In the genomic region with DNA sequence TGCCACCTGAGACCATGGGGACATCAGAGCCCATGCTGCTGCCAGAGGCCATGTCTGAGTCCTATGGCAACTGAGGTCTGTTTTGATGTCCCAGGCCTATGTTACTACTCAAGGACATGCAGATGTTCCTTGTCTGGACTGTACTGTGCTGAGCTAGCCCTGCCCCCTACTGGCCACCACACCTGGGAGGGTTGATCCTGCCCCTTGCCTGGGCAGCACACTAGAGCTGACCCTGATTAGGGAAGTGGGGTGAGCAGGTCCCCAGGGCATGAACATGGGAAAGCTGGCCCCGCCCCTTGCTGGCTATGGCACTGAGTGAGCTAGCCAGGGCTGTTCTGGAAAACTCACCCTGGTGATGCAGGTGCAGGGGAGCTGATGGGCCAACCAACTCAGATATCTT, we compare ENCODE assay signal across 10 mouse cellular contexts.
DNase-seq lines count a peak whose midpoint lies in the region; ATAC-seq and TF ChIP-seq lines count a peak whose summit lies in the region.
"Had no signal": no experiment of that assay in that cellular context is flagged by ENCODE, and none has a peak within 500 bp of the region (broad histone marks: within the 10 kb centered on the region; RNA-seq: fewer than 3 reads in every experiment).

No protein-coding gene starts in this region.

- TF ChIP-seq CTCF in intestine, postnatal 0 days (IDR thresholded peaks at IDR 0.05; ENCODE audit: low read depth), result no peak

- no peak overlapping the region for H3K27ac ChIP-seq in intestine, embryonic 15.5 days
- H3K27ac ChIP-seq in intestine, postnatal 0 days (ENCODE audit: low read depth, low read length), result no peak overlapping the region
- H3K27ac ChIP-seq in limb, embryonic 12.5 days, result no peak overlapping the region

- H3K9me3 ChIP-seq in intestine, embryonic 15.5 days, result no peaks in the 10 kb centered on the region
- H3K9me3 ChIP-seq in intestine, postnatal 0 days (ENCODE audit: control insufficient read depth), result no peaks in the 10 kb centered on the region
- no peaks in the 10 kb centered on the region for H3K9me3 ChIP-seq in limb, embryonic 12.5 days

- no peaks in the 10 kb centered on the region for H3K36me3 ChIP-seq in intestine, embryonic 15.5 days
- H3K36me3 ChIP-seq in intestine, postnatal 0 days (ENCODE audit: control insufficient read depth, insufficient read depth), result no peaks in the 10 kb centered on the region
- no peaks in the 10 kb centered on the region for H3K36me3 ChIP-seq in limb, embryonic 12.5 days

- intact Hi-C loops in left cerebral cortex, postnatal 36 days (cut with DNase I), result no loop called here

- no peak overlapping the region for H3K9ac ChIP-seq in intestine, embryonic 15.5 days
- H3K9ac ChIP-seq in intestine, postnatal 0 days (ENCODE audit: low read depth, low read length), result no peak overlapping the region
- H3K9ac ChIP-seq in limb, embryonic 12.5 days (replicated peaks), result no peak overlapping the region

- peak; percentile 1 for DNase-seq in 3134 (ENCODE audit: extremely low read depth, insufficient read length, low spot score)
- DNase-seq in adrenal gland, postnatal 36 days, result peak; percentile 1 to 23
- no peak for DNase-seq in T-cell, adult 2 months (ENCODE audit: low spot score)
- DNase-seq in heart, adult 9 months (ENCODE audit: low spot score in 2 of 2), result no peak
- no peak for DNase-seq in left cerebral cortex, postnatal 36 days (ENCODE audit: low spot score in 2 of 2)
- DNase-seq: heart, adult 18-20 months; right cerebral cortex, postnatal 14 days had no signal

- WGBS in intestine, embryonic 15.5 days, result 92% methylated on average over 1 of the region's 1 CpGs
- WGBS in intestine, postnatal 0 days, result 83% methylated on average over 1 of the region's 1 CpGs
- 70% methylated on average over 1 of the region's 1 CpGs for WGBS in limb, embryonic 12.5 days

- H3K4me3 ChIP-seq in intestine, embryonic 15.5 days (replicated peaks), result no peak overlapping the region
- H3K4me3 ChIP-seq in intestine, postnatal 0 days (ENCODE audit: low read depth, low read length), result no peak overlapping the region
- no peak overlapping the region for H3K4me3 ChIP-seq in limb, embryonic 12.5 days (replicated peaks)

- H3K4me2 ChIP-seq in intestine, embryonic 15.5 days (replicated peaks), result no peak overlapping the region
- H3K4me2 ChIP-seq in intestine, postnatal 0 days (replicated peaks; ENCODE audit: low read depth), result no peak overlapping the region
- H3K4me2 ChIP-seq in limb, embryonic 12.5 days, result no peak overlapping the region

- H3K27me3 ChIP-seq in intestine, embryonic 15.5 days (replicated peaks), result no peaks in the 10 kb centered on the region
- H3K27me3 ChIP-seq in intestine, postnatal 0 days (replicated peaks; ENCODE audit: control insufficient read depth, insufficient read depth, low read length), result no peaks in the 10 kb centered on the region
- H3K27me3 ChIP-seq in limb, embryonic 12.5 days, result no peaks in the 10 kb centered on the region

- H3K4me1 ChIP-seq in intestine, embryonic 15.5 days (replicated peaks), result no peaks in the 10 kb centered on the region
- H3K4me1 ChIP-seq in intestine, postnatal 0 days (replicated peaks; ENCODE audit: control insufficient read depth, insufficient read depth, low read length), result no peaks in the 10 kb centered on the region
- H3K4me1 ChIP-seq in limb, embryonic 12.5 days (replicated peaks), result no peaks in the 10 kb centered on the region

- peak; percentile 34; the same call in 1 of the 2 replicates for ATAC-seq in intestine, embryonic 15.5 days
- ATAC-seq in intestine, postnatal 0 days, result no peak
- peak; percentile 66; the same call in 1 of the 2 replicates for ATAC-seq in limb, embryonic 12.5 days (ENCODE audit: insufficient number of reproducible peaks, insufficient read depth, low FRiP score, low TSS enrichment, low read depth)

Comparison
In these comparisons a context has a peak if more than half of its experiments do, and no peak if none do; other contexts are left out.
1. DNase-seq: peak in 3134 (single experiment) and adrenal gland, postnatal 36 days (2 of 2); none in T-cell, adult 2 months (single experiment), heart, adult 9 months (0 of 2) and left cerebral cortex, postnatal 36 days (0 of 2).